Mouse (Mus musculus): ENCODE data around the gene Gm49318. TPM values are rescaled to one million over a fixed set of nuclear protein-coding genes. Genes with fewer than 3 reads are reported as not detected.

The Gm49318 gene
- polyA plus RNA-seq, 1 experiment, result not detected

DNA sequence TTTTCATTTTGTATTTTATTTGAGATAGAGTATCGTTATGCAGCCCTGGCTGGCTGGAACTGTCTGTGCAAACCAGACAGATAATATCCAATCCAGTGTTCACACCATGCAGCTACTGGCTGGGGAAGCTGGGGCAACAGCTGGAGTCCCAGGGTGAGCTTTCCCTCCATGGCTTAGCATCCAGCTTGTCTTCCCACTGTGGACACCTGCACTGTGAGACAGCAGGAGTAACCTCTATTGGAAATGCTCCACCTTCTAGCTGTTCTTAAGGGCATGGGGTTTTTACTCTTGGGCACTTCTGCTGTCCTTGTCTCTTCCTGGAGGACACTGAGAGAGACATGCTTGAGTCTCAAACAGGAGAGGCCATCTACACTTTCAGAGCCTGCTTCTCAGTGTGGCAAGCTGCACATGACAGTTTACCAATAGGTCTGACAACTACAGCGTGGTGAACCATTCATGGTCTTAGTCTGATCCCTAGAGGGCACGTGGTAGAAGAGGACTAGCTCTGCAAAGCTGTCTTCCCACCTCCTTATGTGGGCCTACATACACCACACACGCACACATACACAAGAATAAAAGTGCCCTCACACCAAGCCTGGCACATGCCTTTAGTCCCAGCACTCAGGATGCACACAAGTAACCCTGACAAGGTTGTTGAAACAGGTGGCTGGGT, 1.0 kb downstream of the Gm49318 start:
- Histone ChIP-seq H3K4me1 (ENCODE audit: control insufficient read depth, insufficient read depth, insufficient read length) (no peaks in the 10 kb centered on the region; the same call in 1 of the 2 replicates), H3K27me3 (ENCODE audit: control insufficient read depth, insufficient read depth, low read length) (no peaks in the 10 kb centered on the region), H3K36me3 (ENCODE audit: control insufficient read depth, insufficient read depth, low read length) (peaks cover 6% of the 10 kb centered on the region; the same call in 1 of the 2 replicates), H3K27ac (ENCODE audit: insufficient read depth, low read length) (no peak overlapping the region), H3K4me3 (ENCODE audit: extremely low read depth, insufficient read depth, insufficient read length) (no peak overlapping the region)
- DNase-seq (ENCODE audit: low read depth in 1 of 2, low spot score in 2 of 2), result no peak
- 62% methylated on average over 4 of the region's 4 CpGs for WGBS
- TF ChIP-seq CTCF (IDR thresholded peaks at IDR 0.05; ENCODE audit: extremely low read depth, insufficient read depth, insufficient read length, insufficient replicate concordance), result no peak
- TF ChIP-seq POLR2A (IDR thresholded peaks at IDR 0.05; ENCODE audit: low read depth, low read length), result no peak

DNA sequence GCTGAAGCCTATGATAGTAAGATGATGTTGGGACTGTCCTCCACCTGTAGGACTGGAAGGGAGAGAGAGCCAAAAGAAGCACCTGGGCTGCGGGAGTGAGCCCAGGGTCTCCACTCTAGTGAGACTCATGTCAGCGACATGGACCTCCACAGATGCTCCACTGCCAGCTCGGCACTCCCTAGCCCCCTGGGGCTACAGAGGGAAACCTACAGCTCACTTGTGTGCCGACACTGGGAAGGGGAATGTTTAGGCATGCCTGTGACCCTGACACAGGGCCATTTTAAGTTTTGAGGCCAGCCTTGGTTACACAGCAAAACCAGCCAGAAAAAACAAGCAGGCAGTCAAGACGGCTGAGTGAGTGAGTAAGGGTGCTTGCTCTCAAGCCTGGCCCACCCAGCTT, 3.9 kb downstream of the Gm49318 start:
- no peak for DNase-seq (ENCODE audit: low read depth in 1 of 2, low spot score in 2 of 2)
- H3K4me1 ChIP-seq (ENCODE audit: control insufficient read depth, insufficient read depth, insufficient read length), result no peaks in the 10 kb centered on the region; the same call in 1 of the 2 replicates
- TF ChIP-seq POLR2A (IDR thresholded peaks at IDR 0.05; ENCODE audit: low read depth, low read length), result no peak
- no peak for TF ChIP-seq CTCF (IDR thresholded peaks at IDR 0.05; ENCODE audit: extremely low read depth, insufficient read depth, insufficient read length, insufficient replicate concordance)
- H3K27ac ChIP-seq (ENCODE audit: insufficient read depth, low read length), result no peak overlapping the region
- H3K27me3 ChIP-seq (ENCODE audit: control insufficient read depth, insufficient read depth, low read length), result no peaks in the 10 kb centered on the region
- H3K4me3 ChIP-seq (ENCODE audit: extremely low read depth, insufficient read depth, insufficient read length), result no peak overlapping the region
- peaks cover 13% of the 10 kb centered on the region for H3K36me3 ChIP-seq (ENCODE audit: control insufficient read depth, insufficient read depth, low read length)
- WGBS, result 90% methylated on average over 5 of the region's 5 CpGs

DNA sequence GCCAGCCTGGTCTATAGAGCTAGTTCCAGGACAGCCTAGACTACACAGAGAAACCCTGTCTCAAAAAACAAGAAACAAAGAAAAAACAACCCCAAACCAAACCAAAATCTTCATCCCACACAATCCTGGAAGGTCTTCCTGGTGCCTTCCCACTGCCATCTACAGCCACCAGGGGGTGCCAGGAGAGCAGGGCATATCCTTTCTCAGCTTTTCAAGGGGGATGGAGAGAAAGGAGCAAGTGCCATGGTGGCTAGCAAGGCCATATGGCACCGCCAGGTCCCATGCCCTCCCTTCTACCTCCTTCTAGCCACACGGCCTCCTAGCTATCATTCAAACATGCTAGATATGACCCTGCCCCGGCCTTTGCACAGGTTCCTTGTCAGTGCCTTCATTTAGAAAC, 4.6 kb downstream of the Gm49318 start:
- Histone ChIP-seq H3K36me3 (ENCODE audit: control insufficient read depth, insufficient read depth, low read length) (peaks cover 13% of the 10 kb centered on the region), H3K4me1 (ENCODE audit: control insufficient read depth, insufficient read depth, insufficient read length) (no peaks in the 10 kb centered on the region), H3K27ac (ENCODE audit: insufficient read depth, low read length) (no peak overlapping the region), H3K27me3 (ENCODE audit: control insufficient read depth, insufficient read depth, low read length) (no peaks in the 10 kb centered on the region), H3K4me3 (ENCODE audit: extremely low read depth, insufficient read depth, insufficient read length) (no peak overlapping the region)
- DNase-seq (ENCODE audit: low read depth in 1 of 2, low spot score in 2 of 2), result peak; percentile 23 to 64
- 85% methylated on average over 3 of the region's 3 CpGs for WGBS
- TF ChIP-seq POLR2A (IDR thresholded peaks at IDR 0.05; ENCODE audit: low read depth, low read length), result no peak
- peak; percentile 85; the same call in 1 of the 2 replicates for TF ChIP-seq CTCF (IDR thresholded peaks at IDR 0.05; ENCODE audit: extremely low read depth, insufficient read depth, insufficient read length, insufficient replicate concordance)

DNA sequence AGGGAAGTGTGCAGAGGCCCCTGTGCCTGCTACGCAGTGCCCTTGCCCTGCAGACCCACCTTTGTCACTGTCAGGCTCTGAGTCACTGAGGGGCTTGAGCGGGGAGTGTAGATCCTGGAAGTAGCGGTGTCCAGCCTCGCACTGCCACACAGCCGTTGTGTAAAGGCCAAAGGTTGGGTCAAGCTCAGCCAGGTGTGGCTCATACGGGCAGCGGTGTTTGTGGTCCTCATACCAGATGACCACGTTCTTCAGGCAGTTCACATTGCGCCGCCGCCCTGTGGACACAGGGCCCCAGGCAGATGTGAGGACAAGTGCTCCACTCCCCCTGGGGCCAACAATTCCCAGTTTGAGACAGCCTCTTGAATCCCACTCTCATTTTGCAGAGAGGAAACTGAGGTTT, 5.4 kb downstream of the Gm49318 start:
- H3K27me3 ChIP-seq (ENCODE audit: control insufficient read depth, insufficient read depth, low read length), result no peaks in the 10 kb centered on the region
- H3K4me3 ChIP-seq (ENCODE audit: extremely low read depth, insufficient read depth, insufficient read length), result no peak overlapping the region
- no peaks in the 10 kb centered on the region for H3K4me1 ChIP-seq (ENCODE audit: control insufficient read depth, insufficient read depth, insufficient read length)
- no peak for DNase-seq (ENCODE audit: low read depth in 1 of 2, low spot score in 2 of 2)
- WGBS, result 97% methylated on average over 11 of the region's 11 CpGs
- H3K27ac ChIP-seq (ENCODE audit: insufficient read depth, low read length), result no peak overlapping the region
- peaks cover 13% of the 10 kb centered on the region for H3K36me3 ChIP-seq (ENCODE audit: control insufficient read depth, insufficient read depth, low read length)
- TF ChIP-seq CTCF (IDR thresholded peaks at IDR 0.05; ENCODE audit: extremely low read depth, insufficient read depth, insufficient read length, insufficient replicate concordance) (no peak), POLR2A (IDR thresholded peaks at IDR 0.05; ENCODE audit: low read depth, low read length) (no peak)

DNA sequence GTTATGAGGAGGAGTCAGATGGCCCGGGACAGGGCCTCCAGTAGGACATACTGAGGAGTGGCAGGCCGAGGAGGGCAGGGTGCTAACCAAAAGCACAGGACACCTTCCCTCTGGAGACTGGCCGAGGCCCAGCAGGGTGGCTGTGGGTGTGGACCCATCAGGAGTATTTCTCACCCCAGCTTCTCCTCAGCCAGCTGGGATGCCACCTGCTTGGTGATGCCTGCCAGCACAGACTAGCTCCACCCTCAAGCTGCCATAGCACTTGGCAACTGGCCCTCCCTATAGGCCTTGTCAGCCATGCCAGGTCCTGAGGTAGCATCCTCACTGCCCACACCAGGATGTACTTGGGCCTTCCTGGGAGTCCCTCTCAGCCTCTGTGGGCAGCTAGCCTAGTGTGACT, 6.7 kb downstream of the Gm49318 start:
- Histone ChIP-seq H3K27me3 (ENCODE audit: control insufficient read depth, insufficient read depth, low read length) (no peaks in the 10 kb centered on the region), H3K4me3 (ENCODE audit: extremely low read depth, insufficient read depth, insufficient read length) (no peak overlapping the region), H3K27ac (ENCODE audit: insufficient read depth, low read length) (no peak overlapping the region), H3K36me3 (ENCODE audit: control insufficient read depth, insufficient read depth, low read length) (peaks cover 13% of the 10 kb centered on the region), H3K4me1 (ENCODE audit: control insufficient read depth, insufficient read depth, insufficient read length) (no peaks in the 10 kb centered on the region)
- TF ChIP-seq POLR2A (IDR thresholded peaks at IDR 0.05; ENCODE audit: low read depth, low read length) (no peak), CTCF (IDR thresholded peaks at IDR 0.05; ENCODE audit: extremely low read depth, insufficient read depth, insufficient read length, insufficient replicate concordance) (no peak)
- WGBS, result 86% methylated on average over 3 of the region's 3 CpGs
- DNase-seq (ENCODE audit: low read depth in 1 of 2, low spot score in 2 of 2), result no peak

DNA sequence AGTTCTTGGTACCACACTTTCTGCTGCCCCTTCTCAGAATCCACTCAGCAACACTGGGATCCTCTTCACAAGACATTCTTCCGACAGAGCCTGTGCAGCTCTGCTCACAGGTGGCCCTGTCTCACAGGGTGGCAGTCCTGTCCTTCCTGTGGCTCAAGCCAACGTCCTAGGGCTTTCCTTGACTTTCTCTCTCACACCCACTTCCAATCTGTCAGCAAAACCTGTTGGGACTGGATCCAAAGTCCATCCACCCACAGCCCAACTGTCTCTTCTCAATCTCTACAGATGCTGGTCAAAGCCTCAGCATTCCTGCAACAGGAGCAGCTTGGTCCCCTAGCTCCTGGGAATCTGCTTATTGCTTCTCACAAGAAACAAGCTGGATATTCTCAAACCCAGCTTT, 9.7 kb downstream of the Gm49318 start:
- Histone ChIP-seq H3K4me1 (ENCODE audit: control insufficient read depth, insufficient read depth, insufficient read length) (no peaks in the 10 kb centered on the region), H3K4me3 (ENCODE audit: extremely low read depth, insufficient read depth, insufficient read length) (no peak overlapping the region), H3K36me3 (ENCODE audit: control insufficient read depth, insufficient read depth, low read length) (peaks cover 25% of the 10 kb centered on the region), H3K27me3 (ENCODE audit: control insufficient read depth, insufficient read depth, low read length) (no peaks in the 10 kb centered on the region), H3K27ac (ENCODE audit: insufficient read depth, low read length) (no peak overlapping the region)
- 83% methylated on average over 2 of the region's 2 CpGs for WGBS
- TF ChIP-seq CTCF (IDR thresholded peaks at IDR 0.05; ENCODE audit: extremely low read depth, insufficient read depth, insufficient read length, insufficient replicate concordance), result no peak
- TF ChIP-seq POLR2A (IDR thresholded peaks at IDR 0.05; ENCODE audit: low read depth, low read length), result no peak
- DNase-seq (ENCODE audit: low read depth in 1 of 2, low spot score in 2 of 2), result no peak

DNA sequence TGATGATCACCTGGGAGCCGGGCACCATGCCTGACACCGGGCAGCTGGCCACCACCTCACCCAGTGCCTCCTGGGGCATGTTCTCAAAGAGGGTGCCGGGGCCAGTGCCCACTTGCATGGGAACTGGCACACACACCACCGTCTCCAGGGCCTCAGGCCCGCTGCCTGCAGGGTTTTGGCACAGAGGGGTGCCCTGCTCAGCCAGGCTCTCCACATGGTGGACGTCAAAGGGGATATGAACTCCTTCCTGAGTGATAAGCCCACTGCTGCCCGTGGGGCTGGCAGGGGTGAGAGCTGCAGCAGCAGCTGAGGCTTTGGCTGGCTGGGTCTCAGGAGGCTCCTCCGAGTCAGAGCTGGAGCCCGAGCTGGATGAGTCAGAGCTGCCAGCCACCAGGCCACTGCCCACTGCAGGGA, 13.0 kb downstream of the Gm49318 start:
- TF ChIP-seq POLR2A (IDR thresholded peaks at IDR 0.05; ENCODE audit: low read depth, low read length) (no peak), CTCF (IDR thresholded peaks at IDR 0.05; ENCODE audit: extremely low read depth, insufficient read depth, insufficient read length, insufficient replicate concordance) (no peak)
- Histone ChIP-seq H3K36me3 (ENCODE audit: control insufficient read depth, insufficient read depth, low read length) (peaks cover 13% of the 10 kb centered on the region), H3K4me1 (ENCODE audit: control insufficient read depth, insufficient read depth, insufficient read length) (peaks cover 6% of the 10 kb centered on the region; the same call in 1 of the 2 replicates), H3K27me3 (ENCODE audit: control insufficient read depth, insufficient read depth, low read length) (peaks cover 2% of the 10 kb centered on the region), H3K27ac (ENCODE audit: insufficient read depth, low read length) (no peak overlapping the region), H3K4me3 (ENCODE audit: extremely low read depth, insufficient read depth, insufficient read length) (no peak overlapping the region)
- 89% methylated on average over 9 of the region's 9 CpGs for WGBS
- DNase-seq (ENCODE audit: low read depth in 1 of 2, low spot score in 2 of 2), result no peak

Data from spleen, adult 2 months (tissue).